Mouse (Mus musculus): Measurements from ENCODE around the gene Ttbk1. TPM values are rescaled to one million over a fixed set of nuclear protein-coding genes. Genes with fewer than 3 reads are reported as not detected.

Ttbk1 gene
- total and polyA plus RNA-seq, 3 experiments = 0.16 to 0.23 (median 0.21) TPM

GRCm38 (mm10) chr17:46444839-46445579 lies 42.5 kb downstream of the Ttbk1 start:
- H3K9ac ChIP-seq (ENCODE audit: low read depth, low read length) = no peak overlapping the region
- H3K27me3 ChIP-seq (ENCODE audit: control insufficient read depth, insufficient read depth, low read length) = peaks cover 4% of the 10 kb centered on the region; the same call in 1 of the 2 replicates
- H3K27ac ChIP-seq = no peak overlapping the region
- TF ChIP-seq POLR2A (IDR thresholded peaks at IDR 0.05; ENCODE audit: insufficient read depth, low read depth, low read length) (no peak), CTCF (IDR thresholded peaks at IDR 0.05) (no peak), EP300 (IDR thresholded peaks at IDR 0.05; ENCODE audit: insufficient read depth, low read depth, low read length) (no peak)
- DNase-seq = no peak
- WGBS = 10% methylated on average over 49 of the region's 50 CpGs
- H3K4me3 ChIP-seq = no peak overlapping the region
- no peaks in the 10 kb centered on the region for H3K36me3 ChIP-seq (ENCODE audit: control insufficient read depth, insufficient read depth, low read length)
- no peaks in the 10 kb centered on the region for H3K4me1 ChIP-seq (ENCODE audit: control insufficient read depth, insufficient read depth, low read length)
- no peaks in the 10 kb centered on the region for H3K79me2 ChIP-seq (replicated peaks; ENCODE audit: control insufficient read depth, insufficient read depth, low read length)
- intact Hi-C loops (cut with DNase I) = no loop called here

- no peaks in the 10 kb centered on the region for H3K36me3 ChIP-seq (ENCODE audit: control insufficient read depth, insufficient read depth, low read length)
- no peak overlapping the region for H3K9ac ChIP-seq (ENCODE audit: low read depth, low read length)
- no peak overlapping the region for H3K4me3 ChIP-seq
- intact Hi-C loops (cut with DNase I) = no loop called here
- WGBS = 93% methylated on average over 10 of the region's 10 CpGs
- TF ChIP-seq EP300 (IDR thresholded peaks at IDR 0.05; ENCODE audit: insufficient read depth, low read depth, low read length) = no peak
- TF ChIP-seq POLR2A (IDR thresholded peaks at IDR 0.05; ENCODE audit: insufficient read depth, low read depth, low read length) = no peak
- no peak for DNase-seq
- H3K27ac ChIP-seq = no peak overlapping the region
- no peaks in the 10 kb centered on the region for H3K4me1 ChIP-seq (ENCODE audit: control insufficient read depth, insufficient read depth, low read length)
- peaks cover 4% of the 10 kb centered on the region; the same call in 1 of the 2 replicates for H3K27me3 ChIP-seq (ENCODE audit: control insufficient read depth, insufficient read depth, low read length)
- H3K79me2 ChIP-seq (replicated peaks; ENCODE audit: control insufficient read depth, insufficient read depth, low read length) = no peaks in the 10 kb centered on the region
Measured at GRCm38 (mm10) chr17:46439176-46439575, 48.3 kb downstream of the Ttbk1 start.

- intact Hi-C loops (cut with DNase I) = no loop called here
- no peaks in the 10 kb centered on the region for H3K36me3 ChIP-seq (ENCODE audit: control insufficient read depth, insufficient read depth, low read length)
- H3K9ac ChIP-seq (ENCODE audit: low read depth, low read length) = no peak within 1 kb of the TSS
- no peak for DNase-seq
- H3K27ac ChIP-seq = no peak within 1 kb of the TSS
- TF ChIP-seq POLR2A (IDR thresholded peaks at IDR 0.05; ENCODE audit: insufficient read depth, low read depth, low read length) (no peak), EP300 (IDR thresholded peaks at IDR 0.05; ENCODE audit: insufficient read depth, low read depth, low read length) (no peak), CTCF (IDR thresholded peaks at IDR 0.05) (no peak)
- H3K4me3 ChIP-seq = no peak within 1 kb of the TSS
- 82% methylated on average over 4 of the region's 4 CpGs for WGBS
- H3K79me2 ChIP-seq (replicated peaks; ENCODE audit: control insufficient read depth, insufficient read depth, low read length) = no peaks in the 10 kb centered on the region
- peaks cover 4% of the 10 kb centered on the region; the same call in 1 of the 2 replicates for H3K27me3 ChIP-seq (ENCODE audit: control insufficient read depth, insufficient read depth, low read length)
- no peaks in the 10 kb centered on the region for H3K4me1 ChIP-seq (ENCODE audit: control insufficient read depth, insufficient read depth, low read length)
Measured at GRCm38 (mm10) chr17:46438298-46438873, 49.1 kb downstream of the Ttbk1 start, which contains the start of gene Slc22a7. Gene Slc22a7 (minus strand): TSS chr17:46438457.

GRCm38 (mm10) chr17:46436672-46437366 lies 50.7 kb downstream of the Ttbk1 start:
- no peak overlapping the region for H3K9ac ChIP-seq (ENCODE audit: low read depth, low read length)
- no peaks in the 10 kb centered on the region for H3K36me3 ChIP-seq (ENCODE audit: control insufficient read depth, insufficient read depth, low read length)
- WGBS = 17% methylated on average over 23 of the region's 23 CpGs
- no peaks in the 10 kb centered on the region for H3K27me3 ChIP-seq (ENCODE audit: control insufficient read depth, insufficient read depth, low read length)
- intact Hi-C loops (cut with DNase I) = loop anchor here (1.0 kb wide), 1 partner anchor 74 kb away; no protein-coding TSS in a partner anchor
- H3K27ac ChIP-seq = no peak overlapping the region
- TF ChIP-seq EP300 (IDR thresholded peaks at IDR 0.05; ENCODE audit: insufficient read depth, low read depth, low read length) (no peak), CTCF (IDR thresholded peaks at IDR 0.05) (peak; percentile 70), POLR2A (IDR thresholded peaks at IDR 0.05; ENCODE audit: insufficient read depth, low read depth, low read length) (no peak)
- no peak for DNase-seq
- no peaks in the 10 kb centered on the region; the same call in 1 of the 2 replicates for H3K4me1 ChIP-seq (ENCODE audit: control insufficient read depth, insufficient read depth, low read length)
- H3K4me3 ChIP-seq = no peak overlapping the region
- H3K79me2 ChIP-seq (replicated peaks; ENCODE audit: control insufficient read depth, insufficient read depth, low read length) = no peaks in the 10 kb centered on the region

GRCm38 (mm10) chr17:46433627-46434026 lies 53.8 kb downstream of the Ttbk1 start:
- H3K27me3 ChIP-seq (ENCODE audit: control insufficient read depth, insufficient read depth, low read length) = no peaks in the 10 kb centered on the region
- 7% methylated on average over 17 of the region's 17 CpGs for WGBS
- no peak overlapping the region for H3K9ac ChIP-seq (ENCODE audit: low read depth, low read length)
- TF ChIP-seq CTCF (IDR thresholded peaks at IDR 0.05) (no peak), EP300 (IDR thresholded peaks at IDR 0.05; ENCODE audit: insufficient read depth, low read depth, low read length) (no peak), POLR2A (IDR thresholded peaks at IDR 0.05; ENCODE audit: insufficient read depth, low read depth, low read length) (no peak)
- intact Hi-C loops (cut with DNase I) = no loop called here
- H3K27ac ChIP-seq = no peak overlapping the region
- no peaks in the 10 kb centered on the region; the same call in 1 of the 2 replicates for H3K4me1 ChIP-seq (ENCODE audit: control insufficient read depth, insufficient read depth, low read length)
- H3K79me2 ChIP-seq (replicated peaks; ENCODE audit: control insufficient read depth, insufficient read depth, low read length) = no peaks in the 10 kb centered on the region
- H3K36me3 ChIP-seq (ENCODE audit: control insufficient read depth, insufficient read depth, low read length) = no peaks in the 10 kb centered on the region
- no peak for DNase-seq
- no peak overlapping the region for H3K4me3 ChIP-seq

All from heart, adult 2 months (tissue).